Mouse (Mus musculus): ENCODE results near the gene Dus2.

The Dus2 gene

GRCm38 (mm10) chr8:106075161-106075862, 84.2 kb downstream of the Dus2 start:
- DNase-seq (ENCODE audit: low spot score in 2 of 2) = no peak

GRCm38 (mm10) chr8:106075863-106076174, 84.7 kb downstream of the Dus2 start:
- no peak for DNase-seq (ENCODE audit: low spot score in 2 of 2)

- peak in 1 of 2 experiments; percentile 18 for DNase-seq (ENCODE audit: low spot score in 2 of 2)
Observed at GRCm38 (mm10) chr8:106076612-106077011, 85.5 kb downstream of the Dus2 start.

GRCm38 (mm10) chr8:106077452-106078067, 86.4 kb downstream of the Dus2 start:
- DNase-seq (ENCODE audit: low spot score in 2 of 2) = no peak

GRCm38 (mm10) chr8:106102321-106102720, 111.2 kb downstream of the Dus2 start:
- no peak for DNase-seq (ENCODE audit: low spot score in 2 of 2)

Measured in heart, adult 9 months (tissue).